Mouse (Mus musculus) right cerebral cortex, postnatal 25 days (tissue): ENCODE results near the gene Mafk.

Experiments used
- DNase-seq: peaks from one replicate; pipeline ENCODE4 v3.0.0; 2022

The Mafk gene

GRCm38 (mm10) chr5:139819538-139820181 lies 28.3 kb downstream of the Mafk start, which contains the start of gene Tmem184a:
Gene Tmem184a (minus strand): TSS chr5:139819917.
- DNase-seq = no peak

GRCm38 (mm10) chr5:139821466-139822459 lies 30.4 kb downstream of the Mafk start:
- no peak for DNase-seq

GRCm38 (mm10) chr5:139824531-139824930 lies 33.2 kb downstream of the Mafk start:
- DNase-seq = no peak

- no peak for DNase-seq
Measured at GRCm38 (mm10) chr5:139825947-139826346, 34.6 kb downstream of the Mafk start.

- peak; percentile 85 for DNase-seq
Measured at GRCm38 (mm10) chr5:139826357-139827055, 35.2 kb downstream of the Mafk start, which contains the start of the genes Gm26938 and Psmg3. Gene Gm26938 (minus strand): TSS chr5:139826407. Gene Psmg3 (minus strand): TSS chr5:139826885.

GRCm38 (mm10) chr5:139827593-139827992 lies 36.3 kb downstream of the Mafk start:
- DNase-seq = no peak

- DNase-seq = peak; percentile 33
Measured at GRCm38 (mm10) chr5:139829384-139829783, 38.1 kb downstream of the Mafk start.

GRCm38 (mm10) chr5:139830734-139831133 lies 39.4 kb downstream of the Mafk start:
- DNase-seq = no peak

- no peak for DNase-seq
Measured at GRCm38 (mm10) chr5:139832125-139832524, 40.8 kb downstream of the Mafk start.

GRCm38 (mm10) chr5:139835706-139836105 lies 44.4 kb downstream of the Mafk start:
- no peak for DNase-seq

GRCm38 (mm10) chr5:139838476-139838892 lies 47.2 kb downstream of the Mafk start:
- peak; percentile 34 for DNase-seq

GRCm38 (mm10) chr5:139839142-139839541 lies 47.8 kb downstream of the Mafk start:
- no peak for DNase-seq

GRCm38 (mm10) chr5:139849626-139850320 lies 58.5 kb downstream of the Mafk start:
- no peak for DNase-seq
